Mouse (Mus musculus): ENCODE measurements around the gene Wwp2. TPM values are rescaled to one million over a fixed set of nuclear protein-coding genes. Genes with fewer than 3 reads are reported as not detected.
A peak's percentile ranks its signal among the peaks of the same experiment; 100 is the strongest.

The Wwp2 gene
- polyA plus RNA-seq, 1 experiment from 2014 or later: 59.3 TPM

- 86% methylated on average over 8 of the region's 8 CpGs for WGBS
- Histone ChIP-seq H3K4me3 (ENCODE audit: low read depth, low read length) (no peak overlapping the region), H3K4me1 (replicated peaks; ENCODE audit: control insufficient read depth, insufficient read depth, low read length) (no peaks in the 10 kb centered on the region), H3K9ac (ENCODE audit: low read length) (no peak overlapping the region), H3K27ac (ENCODE audit: low read depth, low read length) (no peak overlapping the region), H3K27me3 (ENCODE audit: control insufficient read depth, insufficient read depth, low read length) (no peaks in the 10 kb centered on the region), H3K9me3 (ENCODE audit: control insufficient read depth, low read length) (no peaks in the 10 kb centered on the region), H3K4me2 (ENCODE audit: low read depth, low read length, severe bottlenecking) (no peak overlapping the region), H3K36me3 (ENCODE audit: control insufficient read depth, insufficient read depth, low read length) (no peaks in the 10 kb centered on the region; the same call in 1 of the 2 replicates)
- no peak for ATAC-seq (replicated peaks; ENCODE audit: low FRiP score)
- no peak for DNase-seq (ENCODE audit: low spot score)
These were observed 110.7 kb downstream of the Wwp2 start for GRCm38 (mm10) chr8:107546817-107547216.

DNA sequence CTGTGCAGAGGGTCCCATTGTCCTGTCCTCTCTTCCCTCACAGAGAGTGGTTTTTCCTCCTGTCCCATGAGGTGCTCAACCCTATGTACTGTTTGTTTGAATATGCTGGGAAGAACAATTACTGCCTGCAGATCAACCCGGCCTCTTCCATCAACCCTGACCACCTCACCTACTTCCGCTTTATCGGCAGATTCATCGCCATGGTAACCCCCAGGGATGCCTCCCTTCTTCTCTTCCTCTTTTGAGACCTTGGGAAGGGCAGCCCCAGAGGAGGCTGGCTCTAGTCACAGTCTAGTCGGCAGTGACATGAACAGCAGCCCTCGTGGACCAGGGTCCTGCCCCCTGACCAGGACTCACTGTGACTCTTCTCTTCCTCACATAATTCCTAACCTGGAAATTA is 116.1 kb downstream of the Wwp2 start:
- no peak overlapping the region for H3K27ac ChIP-seq (ENCODE audit: low read depth, low read length)
- no peaks in the 10 kb centered on the region for H3K9me3 ChIP-seq (ENCODE audit: control insufficient read depth, low read length)
- no peaks in the 10 kb centered on the region for H3K27me3 ChIP-seq (ENCODE audit: control insufficient read depth, insufficient read depth, low read length)
- H3K36me3 ChIP-seq (ENCODE audit: control insufficient read depth, insufficient read depth, low read length): no peaks in the 10 kb centered on the region; the same call in 1 of the 2 replicates
- no peak overlapping the region for H3K4me3 ChIP-seq (ENCODE audit: low read depth, low read length)
- no peaks in the 10 kb centered on the region for H3K4me1 ChIP-seq (replicated peaks; ENCODE audit: control insufficient read depth, insufficient read depth, low read length)
- WGBS: 55% methylated on average over 6 of the region's 6 CpGs
- ATAC-seq (replicated peaks; ENCODE audit: low FRiP score) (no peak), DNase-seq (ENCODE audit: low spot score) (peak; percentile 45)
- H3K9ac ChIP-seq (ENCODE audit: low read length): no peak overlapping the region
- H3K4me2 ChIP-seq (ENCODE audit: low read depth, low read length, severe bottlenecking): no peak overlapping the region

DNA sequence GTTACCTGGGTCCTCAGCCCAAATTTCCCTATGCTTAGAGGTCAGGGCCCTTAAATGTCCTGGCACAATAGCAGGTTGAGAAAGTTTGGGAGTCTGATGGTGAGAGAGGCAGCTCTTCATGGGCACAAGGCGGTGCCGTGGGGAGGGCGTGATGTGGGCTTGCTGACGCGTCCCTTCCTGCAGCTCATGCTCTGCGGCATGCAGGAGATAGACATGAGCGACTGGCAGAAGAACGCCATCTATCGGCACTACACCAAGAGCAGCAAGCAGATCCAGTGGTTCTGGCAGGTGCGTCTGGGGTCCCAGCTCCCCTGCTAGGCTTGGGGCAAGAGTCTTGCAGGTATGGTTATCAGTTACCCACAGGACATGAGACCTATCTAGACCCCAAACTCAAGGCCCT is 119.1 kb downstream of the Wwp2 start:
- H3K36me3 ChIP-seq (ENCODE audit: control insufficient read depth, insufficient read depth, low read length): no peaks in the 10 kb centered on the region
- no peaks in the 10 kb centered on the region for H3K9me3 ChIP-seq (ENCODE audit: control insufficient read depth, low read length)
- no peaks in the 10 kb centered on the region for H3K27me3 ChIP-seq (ENCODE audit: control insufficient read depth, insufficient read depth, low read length)
- no peaks in the 10 kb centered on the region for H3K4me1 ChIP-seq (replicated peaks; ENCODE audit: control insufficient read depth, insufficient read depth, low read length)
- ATAC-seq (replicated peaks; ENCODE audit: low FRiP score) (no peak), DNase-seq (ENCODE audit: low spot score) (peak; percentile 31)
- H3K4me2 ChIP-seq (ENCODE audit: low read depth, low read length, severe bottlenecking): no peak overlapping the region
- no peak overlapping the region for H3K27ac ChIP-seq (ENCODE audit: low read depth, low read length)
- WGBS: 92% methylated on average over 10 of the region's 10 CpGs
- no peak overlapping the region for H3K4me3 ChIP-seq (ENCODE audit: low read depth, low read length)
- H3K9ac ChIP-seq (ENCODE audit: low read length): no peak overlapping the region

DNA sequence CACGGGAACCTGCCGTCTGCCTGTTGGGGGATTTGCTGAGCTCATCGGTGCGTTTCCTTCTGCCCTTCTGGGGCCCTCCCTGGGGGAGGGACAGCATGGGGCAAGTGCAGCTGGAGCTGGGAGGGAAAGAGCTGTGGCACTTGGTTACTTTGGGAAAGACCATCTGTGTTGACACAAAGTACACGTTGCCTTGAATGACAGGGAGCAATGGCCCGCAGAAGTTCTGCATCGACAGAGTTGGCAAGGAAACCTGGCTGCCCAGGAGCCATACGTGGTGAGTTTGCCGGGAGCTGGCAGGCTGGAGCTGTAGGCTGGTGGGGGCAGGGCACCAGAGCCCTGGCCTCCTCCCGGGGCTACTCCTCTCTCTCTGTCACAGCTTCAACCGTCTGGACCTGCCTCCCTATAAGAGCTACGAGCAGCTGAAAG is 120.4 kb downstream of the Wwp2 start:
- no peaks in the 10 kb centered on the region for H3K9me3 ChIP-seq (ENCODE audit: control insufficient read depth, low read length)
- no peak overlapping the region for H3K9ac ChIP-seq (ENCODE audit: low read length)
- H3K4me2 ChIP-seq (ENCODE audit: low read depth, low read length, severe bottlenecking): no peak overlapping the region
- no peaks in the 10 kb centered on the region for H3K4me1 ChIP-seq (replicated peaks; ENCODE audit: control insufficient read depth, insufficient read depth, low read length)
- no peak overlapping the region for H3K27ac ChIP-seq (ENCODE audit: low read depth, low read length)
- H3K36me3 ChIP-seq (ENCODE audit: control insufficient read depth, insufficient read depth, low read length): no peaks in the 10 kb centered on the region
- ATAC-seq (replicated peaks; ENCODE audit: low FRiP score) (no peak), DNase-seq (ENCODE audit: low spot score) (no peak)
- no peaks in the 10 kb centered on the region for H3K27me3 ChIP-seq (ENCODE audit: control insufficient read depth, insufficient read depth, low read length)
- no peak overlapping the region for H3K4me3 ChIP-seq (ENCODE audit: low read depth, low read length)
- WGBS: 64% methylated on average over 12 of the region's 12 CpGs

DNA sequence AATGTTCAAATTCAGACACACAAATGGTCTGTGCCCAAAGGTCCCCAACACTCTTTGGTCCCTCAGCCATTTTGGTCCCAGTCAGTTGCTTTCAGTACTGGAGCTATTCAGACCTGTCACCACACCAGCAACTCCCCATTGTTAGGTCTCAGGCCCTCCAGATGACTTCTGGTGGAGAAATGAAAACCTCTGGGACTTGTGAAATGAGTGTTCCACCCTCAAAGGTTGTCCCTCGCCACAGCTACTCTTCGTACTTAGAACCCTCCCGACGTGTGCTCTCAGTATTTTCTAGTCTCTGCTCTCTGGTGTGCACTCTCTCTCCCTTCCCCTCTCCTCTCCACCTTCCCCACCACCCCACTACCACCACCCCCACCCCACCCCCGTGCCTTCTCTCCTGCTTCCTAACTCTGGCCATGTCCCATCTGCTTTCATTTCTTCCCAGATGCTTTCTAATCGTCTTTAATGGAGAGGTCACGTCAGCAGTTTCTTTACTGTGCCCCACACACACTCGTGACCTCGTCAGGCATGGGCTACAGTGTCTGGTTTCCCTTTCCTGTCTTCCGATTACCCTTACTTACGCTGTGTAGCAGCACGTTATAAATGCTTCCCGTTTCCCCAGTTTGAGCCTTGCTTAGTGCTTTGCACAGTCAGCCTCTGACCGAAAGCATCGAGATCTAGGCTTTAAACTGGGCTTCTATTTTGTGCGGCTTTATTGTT is 124.8 kb downstream of the Wwp2 start:
- DNase-seq (ENCODE audit: low spot score) (no peak), ATAC-seq (replicated peaks; ENCODE audit: low FRiP score) (no peak)
- Histone ChIP-seq H3K4me2 (ENCODE audit: low read depth, low read length, severe bottlenecking) (no peak overlapping the region), H3K9ac (ENCODE audit: low read length) (no peak overlapping the region), H3K4me1 (replicated peaks; ENCODE audit: control insufficient read depth, insufficient read depth, low read length) (no peaks in the 10 kb centered on the region), H3K4me3 (ENCODE audit: low read depth, low read length) (no peak overlapping the region), H3K27ac (ENCODE audit: low read depth, low read length) (no peak overlapping the region), H3K36me3 (ENCODE audit: control insufficient read depth, insufficient read depth, low read length) (no peaks in the 10 kb centered on the region), H3K27me3 (ENCODE audit: control insufficient read depth, insufficient read depth, low read length) (no peaks in the 10 kb centered on the region), H3K9me3 (ENCODE audit: control insufficient read depth, low read length) (no peaks in the 10 kb centered on the region)
- WGBS: 71% methylated on average over 16 of the region's 16 CpGs

GRCm38 (mm10) chr8:107562164-107562563 is 126.0 kb downstream of the Wwp2 start:
- H3K27me3 ChIP-seq (ENCODE audit: control insufficient read depth, insufficient read depth, low read length): no peaks in the 10 kb centered on the region
- no peak for ATAC-seq (replicated peaks; ENCODE audit: low FRiP score)
- WGBS: 81% methylated on average over 9 of the region's 9 CpGs

GRCm38 (mm10) chr8:107571046-107571445 is 134.9 kb downstream of the Wwp2 start:
- Histone ChIP-seq H3K4me3 (ENCODE audit: low read depth, low read length) (no peak overlapping the region), H3K36me3 (ENCODE audit: control insufficient read depth, insufficient read depth, low read length) (no peaks in the 10 kb centered on the region), H3K27ac (ENCODE audit: low read depth, low read length) (no peak overlapping the region), H3K27me3 (ENCODE audit: control insufficient read depth, insufficient read depth, low read length) (no peaks in the 10 kb centered on the region), H3K9ac (ENCODE audit: low read length) (no peak overlapping the region), H3K9me3 (ENCODE audit: control insufficient read depth, low read length) (no peaks in the 10 kb centered on the region), H3K4me2 (ENCODE audit: low read depth, low read length, severe bottlenecking) (no peak overlapping the region), H3K4me1 (replicated peaks; ENCODE audit: control insufficient read depth, insufficient read depth, low read length) (no peaks in the 10 kb centered on the region)
- ATAC-seq (replicated peaks; ENCODE audit: low FRiP score) (no peak), DNase-seq (ENCODE audit: low spot score) (peak; percentile 4)
- WGBS: 89% methylated on average over 2 of the region's 2 CpGs

More at GRCm38 (mm10) chr8:107562164-107562563, 126.0 kb downstream of the Wwp2 start:
- H3K9ac ChIP-seq (ENCODE audit: low read length): no peak overlapping the region
- H3K4me1 ChIP-seq (replicated peaks; ENCODE audit: control insufficient read depth, insufficient read depth, low read length): no peaks in the 10 kb centered on the region
- no peaks in the 10 kb centered on the region for H3K9me3 ChIP-seq (ENCODE audit: control insufficient read depth, low read length)
- no peak overlapping the region for H3K4me2 ChIP-seq (ENCODE audit: low read depth, low read length, severe bottlenecking)
- H3K36me3 ChIP-seq (ENCODE audit: control insufficient read depth, insufficient read depth, low read length): no peaks in the 10 kb centered on the region
- no peak for DNase-seq (ENCODE audit: low spot score)
- H3K27ac ChIP-seq (ENCODE audit: low read depth, low read length): no peak overlapping the region
- no peak overlapping the region for H3K4me3 ChIP-seq (ENCODE audit: low read depth, low read length)

- Histone ChIP-seq H3K9ac (ENCODE audit: low read length) (no peak overlapping the region), H3K4me3 (ENCODE audit: low read depth, low read length) (no peak overlapping the region), H3K27ac (ENCODE audit: low read depth, low read length) (no peak overlapping the region), H3K4me2 (ENCODE audit: low read depth, low read length, severe bottlenecking) (no peak overlapping the region), H3K9me3 (ENCODE audit: control insufficient read depth, low read length) (no peaks in the 10 kb centered on the region), H3K36me3 (ENCODE audit: control insufficient read depth, insufficient read depth, low read length) (no peaks in the 10 kb centered on the region), H3K27me3 (ENCODE audit: control insufficient read depth, insufficient read depth, low read length) (no peaks in the 10 kb centered on the region), H3K4me1 (replicated peaks; ENCODE audit: control insufficient read depth, insufficient read depth, low read length) (no peaks in the 10 kb centered on the region)
- ATAC-seq (replicated peaks; ENCODE audit: low FRiP score) (no peak), DNase-seq (ENCODE audit: low spot score) (peak; percentile 38)
- WGBS: 92% methylated on average over 7 of the region's 7 CpGs
These were observed 135.4 kb downstream of the Wwp2 start for GRCm38 (mm10) chr8:107571486-107572135.

DNA sequence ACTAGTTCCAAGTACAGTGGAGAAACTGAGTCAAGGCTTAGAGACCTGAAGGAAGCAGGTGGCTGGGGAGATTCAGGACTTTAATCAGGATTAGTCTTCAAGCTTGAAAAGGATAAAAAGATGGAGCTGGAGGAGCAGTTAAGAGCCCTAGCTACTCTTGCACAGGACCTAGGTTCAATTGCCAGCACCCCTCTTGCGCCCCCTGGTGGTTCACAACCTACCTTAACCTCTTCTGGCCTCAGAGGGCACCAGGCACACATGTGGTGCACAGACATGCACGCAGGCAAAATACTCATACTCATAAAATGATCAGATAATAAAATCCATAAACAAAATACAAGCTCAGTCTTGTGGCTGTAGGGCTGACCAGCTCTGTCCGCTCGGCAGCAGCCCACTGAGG is 136.3 kb downstream of the Wwp2 start:
- Histone ChIP-seq H3K4me3 (ENCODE audit: low read depth, low read length) (no peak overlapping the region), H3K9me3 (ENCODE audit: control insufficient read depth, low read length) (no peaks in the 10 kb centered on the region)
- no peak for ATAC-seq (replicated peaks; ENCODE audit: low FRiP score)

More for the DNA sequence above, 136.3 kb downstream of the Wwp2 start:
- Histone ChIP-seq H3K4me1 (replicated peaks; ENCODE audit: control insufficient read depth, insufficient read depth, low read length) (no peaks in the 10 kb centered on the region), H3K4me2 (ENCODE audit: low read depth, low read length, severe bottlenecking) (no peak overlapping the region), H3K9ac (ENCODE audit: low read length) (no peak overlapping the region), H3K36me3 (ENCODE audit: control insufficient read depth, insufficient read depth, low read length) (no peaks in the 10 kb centered on the region), H3K27me3 (ENCODE audit: control insufficient read depth, insufficient read depth, low read length) (no peaks in the 10 kb centered on the region), H3K27ac (ENCODE audit: low read depth, low read length) (no peak overlapping the region)
- peak; percentile 81 for DNase-seq (ENCODE audit: low spot score)
- 56% methylated on average over 4 of the region's 4 CpGs for whole genome bisulfite sequencing
